Mouse (Mus musculus) heart, embryonic 12.5 days (tissue): ENCODE results near the gene Grem1. TPM values are rescaled to one million over a fixed set of nuclear protein-coding genes. Genes with fewer than 3 reads are reported as not detected.

Experiments
- polyA plus RNA-seq: library from polyadenylated mRNA; unstranded; fragments of >200 nt; fragmentation: Nextera tagmentation; extraction: Ambion mirVana; gene quantifications from 2 replicates; pipeline ENCODE4 v1.2.1, GENCODE M21; 2016

The Grem1 gene
- polyA plus RNA-seq, 1 experiment from 2014 or later, result not detected

Other genes starting within 250 kb of the Grem1 start
- 0.36 and 1.1 TPM in 2 replicates for gene Scg5, start 70.5 kb upstream of the Grem1 start, polyA plus RNA-seq
- gene Arhgap11a, start 90.0 kb upstream of the Grem1 start, polyA plus RNA-seq, result 38.1 and 38.5 TPM in 2 replicates